In the genomic region with DNA sequence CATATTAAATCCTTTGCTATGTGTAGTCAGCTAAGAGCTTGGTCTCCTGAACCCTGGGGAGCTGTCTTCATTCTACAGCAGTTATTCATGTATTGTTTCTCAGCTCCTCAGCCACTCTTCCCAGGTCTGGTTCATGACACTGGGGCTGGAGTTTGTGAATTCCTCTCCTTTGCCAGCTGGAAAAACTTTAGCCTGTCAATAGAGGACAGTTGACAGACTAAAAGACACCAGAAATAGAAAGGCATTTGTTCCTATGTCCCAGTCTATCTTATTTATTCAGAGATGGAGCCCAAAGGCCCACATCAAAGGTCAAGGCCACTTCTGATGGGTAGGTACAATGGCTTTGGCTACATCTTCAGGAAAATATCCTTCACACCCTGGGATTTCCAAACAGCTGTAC, we compare ENCODE assay signal across 20 mouse cellular contexts.
"Had no signal": no experiment of that assay in that cellular context is flagged by ENCODE, and none has a peak within 500 bp of the region (broad histone marks: within the 10 kb centered on the region; RNA-seq: fewer than 3 reads in every experiment).

No protein-coding gene starts in this region.

- H3K9me3 ChIP-seq: limb, embryonic 15.5 days; liver, embryonic 15.5 days had no signal

- H3K27me3 ChIP-seq: limb, embryonic 12.5 days; limb, embryonic 15.5 days; liver, embryonic 12.5 days; liver, embryonic 15.5 days had no signal

- H3K9ac ChIP-seq: limb, embryonic 12.5 days; limb, embryonic 15.5 days; liver, embryonic 12.5 days; liver, embryonic 15.5 days had no signal

- H3K4me1 ChIP-seq: limb, embryonic 12.5 days had no signal

- DNase-seq: kidney, postnatal 36 days; layer of hippocampus, postnatal 36 days; lung, adult 2 months; lung, postnatal 14 days; lung, postnatal 4 days; midbrain, embryonic 14.5 days; right cerebral cortex, adult 18-20 months; right cerebral cortex, postnatal 14 days; right cerebral cortex, postnatal 4 days; thymus, adult 2 months; thymus, postnatal 14 days; thymus, postnatal 4 days had no signal

- H3K27ac ChIP-seq: kidney, postnatal 0 days; left cerebral cortex, adult 2 months; limb, embryonic 12.5 days; limb, embryonic 15.5 days; liver, embryonic 12.5 days; liver, embryonic 15.5 days; stomach, postnatal 0 days had no signal

- ATAC-seq: liver, embryonic 12.5 days had no signal

- H3K4me2 ChIP-seq: limb, embryonic 12.5 days; limb, embryonic 15.5 days; liver, embryonic 12.5 days; liver, embryonic 15.5 days; midbrain, embryonic 11.5 days had no signal

- H3K4me3 ChIP-seq: left cerebral cortex, adult 2 months; limb, embryonic 12.5 days; limb, embryonic 15.5 days; liver, embryonic 12.5 days; liver, embryonic 15.5 days had no signal
